Mouse (Mus musculus) thymus, postnatal 0 days (tissue): ENCODE results near the gene Gm20388. TPM values are rescaled to one million over a fixed set of nuclear protein-coding genes. Genes with fewer than 3 reads are reported as not detected.

Experiments used
- DNase-seq: peaks from one replicate; pipeline ENCODE4 v3.0.0-alpha.2; 2015; ENCODE audit warnings: low spot score
- polyA plus RNA-seq: library from polyadenylated mRNA; unstranded; fragments of >200 nt; fragmentation: Nextera tagmentation; extraction: Ambion mirVana; gene quantifications from 2 replicates; pipeline ENCODE4 v1.2.1, GENCODE M21; 2015

Gm20388 gene
- polyA plus RNA-seq, 1 experiment from 2014 or later = not detected

GRCm38 (mm10) chr8:120498926-120499605 is 588.4 kb downstream of the Gm20388 start:
- no peak for DNase-seq

GRCm38 (mm10) chr8:120500701-120501261 is 590.1 kb downstream of the Gm20388 start:
- DNase-seq = peak; percentile 54

GRCm38 (mm10) chr8:120501426-120501825 is 590.8 kb downstream of the Gm20388 start:
- peak; percentile 32 for DNase-seq

- no peak for DNase-seq
Observed at GRCm38 (mm10) chr8:120502428-120502827, 591.8 kb downstream of the Gm20388 start.

- DNase-seq = peak; percentile 84
Observed at GRCm38 (mm10) chr8:120504251-120505081, 593.8 kb downstream of the Gm20388 start.

- no peak for DNase-seq
Observed at GRCm38 (mm10) chr8:120505082-120505511, 594.5 kb downstream of the Gm20388 start.

GRCm38 (mm10) chr8:120505619-120506310 is 595.1 kb downstream of the Gm20388 start:
- peak; percentile 39 for DNase-seq

DNA sequence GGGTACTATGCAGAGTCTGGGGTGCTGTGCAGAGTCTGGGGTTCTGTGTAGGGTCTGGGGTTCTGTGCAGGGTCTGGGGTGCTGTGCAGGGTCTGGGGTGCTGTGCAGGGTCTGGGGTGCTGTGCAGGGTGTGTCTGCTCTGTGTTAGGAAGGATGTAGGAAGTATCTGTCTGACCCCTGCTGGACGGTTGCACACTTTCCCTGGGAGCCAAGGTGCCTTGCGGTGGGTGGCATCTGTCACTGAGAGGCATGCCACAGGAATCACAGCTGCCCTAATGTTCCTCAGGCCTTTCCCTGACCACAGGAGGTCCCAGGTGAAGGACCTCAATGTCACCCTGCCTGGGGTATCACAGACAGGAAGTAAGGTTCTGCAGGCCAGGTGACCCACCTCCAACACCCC is 595.9 kb downstream of the Gm20388 start:
- peak; percentile 33 for DNase-seq

DNA sequence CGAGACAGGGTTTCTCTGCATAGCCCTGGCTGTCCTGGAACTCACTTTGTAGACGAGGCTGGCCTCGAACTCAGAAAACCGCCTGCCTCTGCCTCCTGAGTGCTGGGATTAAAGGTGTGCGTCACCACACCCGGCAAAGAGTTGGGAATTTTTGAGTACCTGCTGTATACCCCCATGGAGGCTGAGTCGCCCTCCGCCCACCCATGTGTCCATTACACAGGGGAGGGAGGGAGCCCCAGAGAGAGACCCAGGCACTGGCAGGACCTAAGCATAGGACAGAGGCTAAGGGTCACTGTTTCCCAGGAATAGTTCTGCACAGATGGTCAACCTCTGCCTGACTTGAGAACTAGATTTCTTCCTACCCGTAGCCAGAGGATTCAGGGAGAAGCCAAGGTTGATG is 596.6 kb downstream of the Gm20388 start:
- no peak for DNase-seq

- DNase-seq = no peak
Observed at GRCm38 (mm10) chr8:120509136-120510034, 598.7 kb downstream of the Gm20388 start.

GRCm38 (mm10) chr8:120510035-120510416 is 599.4 kb downstream of the Gm20388 start:
- peak; percentile 59 for DNase-seq

- DNase-seq = no peak
Observed at GRCm38 (mm10) chr8:120510863-120511457, 600.3 kb downstream of the Gm20388 start.

DNA sequence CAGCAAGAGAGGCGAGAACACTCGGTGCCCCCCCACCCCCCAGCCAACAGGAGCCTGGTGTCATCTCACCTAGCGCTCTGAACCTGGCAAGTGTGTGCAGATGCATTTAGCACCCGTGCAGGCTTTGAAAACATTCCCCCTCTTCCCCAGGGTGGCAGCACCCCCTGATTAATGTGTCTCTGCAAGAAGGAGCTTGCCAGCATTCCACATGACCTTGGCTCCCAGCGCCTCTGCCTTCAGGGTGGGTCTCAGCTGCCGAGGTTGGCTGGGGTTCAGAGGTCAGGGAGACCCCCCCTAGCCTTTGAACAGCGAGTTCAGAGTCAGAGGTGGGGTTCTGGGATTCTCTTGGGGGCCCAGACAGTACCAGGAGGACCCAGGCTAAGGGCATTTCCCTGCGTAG is 601.1 kb downstream of the Gm20388 start:
- DNase-seq = no peak

GRCm38 (mm10) chr8:120512326-120512725 is 601.7 kb downstream of the Gm20388 start:
- peak; percentile 33 for DNase-seq

DNA sequence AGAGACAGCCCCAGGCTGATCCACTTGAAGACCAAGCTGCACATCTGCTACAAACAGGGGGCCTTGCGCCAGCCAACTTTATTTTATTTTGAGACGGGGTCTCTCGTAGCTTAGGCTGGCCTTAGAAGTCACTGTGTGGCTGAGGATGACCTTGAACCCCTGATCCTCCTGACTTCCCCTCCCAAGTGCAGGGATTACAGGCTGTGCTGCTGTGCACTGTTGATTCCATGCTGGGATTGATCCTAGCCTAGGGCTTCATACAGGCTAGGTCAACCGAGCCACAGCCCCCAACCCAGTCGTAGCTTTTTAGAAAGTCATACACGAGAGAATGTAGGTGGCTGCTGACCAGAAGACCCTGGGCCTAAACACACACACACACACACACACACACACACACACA is 602.5 kb downstream of the Gm20388 start:
- peak; percentile 40 for DNase-seq

DNA sequence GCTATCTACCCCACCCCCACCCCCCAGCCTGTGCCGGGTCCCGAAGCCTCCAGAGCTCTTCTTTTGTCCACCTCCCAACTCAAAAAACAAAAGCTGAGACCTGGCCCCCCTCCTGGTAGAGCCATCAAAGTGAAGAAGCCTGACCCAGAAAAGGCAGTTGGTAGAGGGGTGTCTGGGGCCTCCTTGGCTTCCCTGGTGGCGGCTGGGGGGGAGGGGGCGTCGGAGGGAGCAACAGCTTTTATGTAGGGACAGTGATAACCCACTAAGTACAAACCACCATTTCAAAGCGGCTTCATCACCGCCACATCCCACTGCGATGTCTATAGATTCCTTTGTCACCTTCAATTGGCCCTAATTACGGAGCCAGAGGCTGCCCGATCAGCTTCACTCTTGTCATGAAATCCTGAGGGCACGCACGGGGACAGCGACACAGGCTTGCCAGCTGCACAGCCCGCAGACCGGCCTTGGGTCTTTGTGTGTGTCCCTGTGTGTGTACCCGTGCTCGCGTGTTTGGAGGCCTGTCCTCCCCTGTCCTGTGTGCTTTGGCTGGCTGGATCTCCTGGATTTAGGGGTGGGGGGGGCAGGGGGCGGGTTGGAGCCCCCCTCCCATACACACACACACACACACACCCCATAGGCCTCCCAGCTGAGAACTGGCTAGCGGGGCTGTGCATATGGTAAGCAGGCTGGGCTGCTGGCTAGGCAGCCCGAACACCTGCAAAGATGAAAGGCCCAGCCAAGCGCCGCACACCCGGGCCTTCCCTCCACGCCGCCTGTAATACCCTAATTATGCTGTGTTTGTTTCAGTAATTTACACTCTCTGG is 603.2 kb downstream of the Gm20388 start:
- peak; percentile 80 for DNase-seq

DNA sequence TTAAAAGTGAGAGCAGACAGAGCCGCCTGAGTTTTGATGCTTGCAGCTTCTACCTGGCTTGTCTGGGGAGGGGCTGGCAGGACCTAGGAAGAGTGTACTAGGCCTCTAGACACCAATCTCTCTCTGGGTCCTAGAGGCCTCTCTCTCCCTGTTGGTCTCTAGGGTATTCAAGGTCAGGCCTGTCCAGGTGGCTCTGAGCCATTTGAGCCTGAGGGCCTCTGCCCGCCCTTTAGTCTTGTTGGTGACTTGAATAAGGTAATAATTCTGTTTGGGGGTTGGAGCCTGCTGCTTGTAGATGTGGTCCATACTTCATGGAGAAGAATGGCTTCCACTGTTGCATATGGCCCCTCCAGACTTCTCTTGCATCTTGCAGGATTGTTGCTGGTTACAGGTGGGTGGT is 604.6 kb downstream of the Gm20388 start:
- DNase-seq = no peak

- DNase-seq = no peak
Observed at GRCm38 (mm10) chr8:120515650-120516049, 605.0 kb downstream of the Gm20388 start.

GRCm38 (mm10) chr8:120516182-120516755 is 605.6 kb downstream of the Gm20388 start:
- DNase-seq = no peak
